Mouse (Mus musculus): ENCODE measurements around the gene Gapdh. TPM values are rescaled to one million over a fixed set of nuclear protein-coding genes. Genes with fewer than 3 reads are reported as not detected.
A peak's percentile ranks its signal among the peaks of the same experiment; 100 is the strongest.

Gapdh gene
- 1,000 to 10,000 TPM; 1,769 to 2,176 (median 2,111) TPM for total RNA-seq (2022)

DNA sequence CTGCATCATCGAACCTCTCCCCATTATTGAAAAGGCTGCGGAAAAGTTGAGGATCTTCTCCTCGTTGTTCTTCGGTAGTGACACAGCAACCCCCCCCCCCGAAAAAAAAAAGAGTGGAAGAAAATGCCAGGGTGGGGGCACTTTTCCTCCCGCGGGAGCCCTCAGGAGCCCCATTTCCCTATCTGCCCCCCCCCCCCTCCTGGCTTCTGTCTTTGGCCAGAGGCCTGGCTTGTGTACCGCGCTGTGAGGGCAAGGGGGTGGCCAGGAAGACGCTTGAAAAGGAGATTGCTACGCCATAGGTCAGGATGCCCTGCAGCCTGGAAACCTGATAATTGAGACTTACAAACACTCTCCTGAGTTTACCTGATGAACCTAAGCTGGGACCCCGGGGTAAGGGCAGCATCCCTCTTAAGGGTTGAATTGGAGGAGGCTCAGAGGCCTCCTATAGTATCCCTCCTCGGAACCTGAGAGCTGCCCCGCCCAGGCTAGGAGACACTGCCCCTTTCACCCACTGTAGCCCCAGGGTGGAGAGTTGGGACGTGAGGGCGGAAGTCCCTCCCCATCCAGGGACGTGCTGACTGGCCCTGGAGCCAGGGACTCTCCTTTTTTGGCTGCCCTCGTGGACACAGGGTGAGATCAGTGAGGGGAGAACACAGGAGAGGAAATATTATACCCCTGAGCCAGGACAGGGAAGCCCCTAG is at the start of gene Gapdh:
Gapdh (minus strand) TSS at position 417 of the 701 bp plus-strand sequence.
- DNase-seq: peak; percentile 90

DNA sequence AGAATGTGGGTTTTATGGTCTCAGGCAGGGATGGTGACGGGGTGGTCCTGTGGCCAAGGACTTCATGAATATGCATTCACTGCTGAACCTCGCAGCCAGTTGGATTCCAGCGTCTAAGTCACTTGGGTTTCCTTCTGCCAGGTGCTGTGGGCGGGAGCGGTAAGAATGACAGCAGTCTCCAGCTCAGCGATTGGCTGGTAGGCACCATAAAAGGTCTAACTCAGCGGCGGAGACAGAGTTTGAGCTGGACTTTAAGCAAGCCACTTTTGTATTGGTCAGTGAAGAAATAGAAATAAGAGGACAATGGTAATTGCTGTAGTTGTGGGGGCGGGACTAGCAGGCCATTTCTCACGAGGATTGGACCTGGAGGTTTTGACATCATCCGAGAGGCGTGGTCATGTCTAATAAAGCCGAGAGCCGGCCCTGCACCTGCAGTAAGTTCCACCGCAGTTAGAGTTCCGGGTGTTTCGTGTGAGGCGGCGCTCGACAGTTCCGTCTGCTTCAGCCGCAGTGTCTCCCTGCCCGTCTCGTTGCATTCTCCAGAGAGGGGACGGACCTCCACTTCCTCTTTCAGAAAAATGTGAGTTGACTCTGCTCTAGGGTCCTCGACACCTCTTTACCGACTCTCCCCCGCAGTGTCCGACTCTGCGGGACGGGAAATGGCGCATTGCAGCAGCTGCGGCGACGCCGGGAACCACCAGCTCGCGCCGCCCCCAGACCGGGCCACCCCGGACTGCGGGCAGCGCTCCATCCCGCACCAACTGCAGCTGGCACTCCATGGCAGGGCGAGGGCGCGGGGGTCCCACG is 49.1 kb upstream of the Gapdh start, which contains the start of gene Vamp1:
Vamp1 (plus strand) TSS at position 404 of the 807 bp plus-strand sequence.
- DNase-seq: peak; percentile 96

DNA sequence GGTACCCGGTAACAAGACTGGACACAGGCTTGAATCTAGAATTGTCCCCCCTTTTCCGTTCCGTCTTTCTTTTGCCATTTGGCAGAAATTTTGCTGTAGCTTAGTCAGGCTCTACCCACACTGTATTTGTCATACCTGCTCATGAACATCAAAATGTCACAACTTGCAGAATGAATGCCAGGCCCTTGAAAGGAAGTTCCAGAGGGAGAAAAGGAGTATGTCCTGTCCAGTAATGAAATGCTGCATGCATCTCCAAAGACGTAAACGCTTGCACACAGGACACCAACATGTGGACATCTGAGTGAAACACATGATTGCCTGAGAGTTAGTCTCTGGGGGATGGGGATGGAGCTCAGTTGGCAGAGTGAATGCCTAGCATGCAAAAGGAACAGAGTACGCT is 47.4 kb upstream of the Gapdh start:
- DNase-seq: no peak

DNA sequence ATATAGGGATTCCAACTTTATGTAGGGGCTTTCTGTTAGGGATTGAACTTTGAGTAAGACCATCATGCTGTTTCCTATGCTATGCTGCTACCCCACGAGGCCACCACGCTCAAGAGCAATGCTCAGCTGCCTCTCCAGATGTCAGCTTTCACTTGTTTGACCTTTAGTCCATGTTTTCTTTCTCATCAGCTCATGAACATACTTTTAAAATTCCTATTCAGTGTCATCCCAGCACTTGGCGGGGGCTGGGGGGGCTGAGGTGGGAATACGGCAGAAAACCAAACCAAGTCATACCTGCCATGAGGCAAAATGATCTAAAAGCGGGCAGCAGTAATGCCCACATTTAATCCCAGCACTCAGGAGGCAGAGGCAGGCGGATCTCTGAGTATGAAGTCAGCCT is 46.9 kb upstream of the Gapdh start:
- no peak for DNase-seq

DNA sequence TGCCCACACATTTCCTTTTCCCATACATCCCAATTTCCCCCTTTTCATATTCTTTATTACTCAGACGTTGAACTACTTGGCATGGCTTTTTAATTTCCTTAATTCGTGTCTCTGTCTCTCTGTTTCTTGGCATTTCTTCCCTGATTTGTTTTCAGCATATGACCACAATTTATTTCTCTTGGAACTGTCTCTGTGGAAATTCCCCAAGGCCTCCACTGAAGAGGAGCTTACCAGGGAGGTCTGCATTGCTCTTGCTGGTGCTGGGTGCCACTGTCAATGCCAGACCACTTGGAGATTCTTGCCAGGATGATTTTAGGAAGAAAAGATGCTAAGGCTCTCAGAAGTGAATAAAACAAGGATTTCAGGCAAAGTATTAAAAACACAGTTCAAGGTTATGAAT is 46.4 kb upstream of the Gapdh start:
- DNase-seq: no peak

DNA sequence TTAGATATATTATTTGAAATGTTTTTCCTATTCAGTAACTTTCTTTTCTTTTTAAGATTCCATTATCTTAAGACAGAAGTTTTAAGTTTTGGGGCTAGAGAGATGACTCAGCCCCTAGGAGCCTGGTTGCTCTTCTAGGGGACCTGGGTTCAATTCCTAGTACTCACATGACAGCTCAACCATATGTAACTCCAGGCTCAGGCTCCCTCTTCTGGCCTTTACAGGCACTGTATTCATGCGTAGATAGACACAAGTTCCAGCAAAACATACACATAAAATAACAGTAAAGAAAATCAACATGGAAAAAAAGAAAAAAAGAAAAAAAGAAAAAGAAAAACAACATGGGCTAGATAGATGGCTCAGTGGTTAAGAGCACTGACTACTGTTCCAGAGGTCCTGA is 44.2 kb upstream of the Gapdh start:
- DNase-seq: no peak

DNA sequence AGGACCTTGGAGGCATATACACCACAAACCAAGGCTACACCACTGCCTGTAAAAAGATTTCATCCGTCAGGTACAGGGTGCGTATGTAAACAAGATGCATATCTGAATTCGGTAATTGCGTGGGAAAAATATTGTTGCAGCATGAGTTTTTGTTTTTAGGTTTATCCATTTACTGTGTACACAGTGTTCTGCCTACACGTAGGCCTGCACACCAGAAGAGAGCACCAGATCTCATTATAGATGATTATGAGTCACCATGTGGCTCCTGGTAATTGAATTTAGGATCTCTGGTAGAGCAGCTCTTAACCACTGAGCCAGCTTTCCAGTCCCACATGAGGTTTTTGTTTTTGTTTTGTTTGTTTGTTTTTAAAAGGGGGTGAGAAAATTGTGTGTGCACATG is 30.9 kb upstream of the Gapdh start:
- no peak for DNase-seq

DNA sequence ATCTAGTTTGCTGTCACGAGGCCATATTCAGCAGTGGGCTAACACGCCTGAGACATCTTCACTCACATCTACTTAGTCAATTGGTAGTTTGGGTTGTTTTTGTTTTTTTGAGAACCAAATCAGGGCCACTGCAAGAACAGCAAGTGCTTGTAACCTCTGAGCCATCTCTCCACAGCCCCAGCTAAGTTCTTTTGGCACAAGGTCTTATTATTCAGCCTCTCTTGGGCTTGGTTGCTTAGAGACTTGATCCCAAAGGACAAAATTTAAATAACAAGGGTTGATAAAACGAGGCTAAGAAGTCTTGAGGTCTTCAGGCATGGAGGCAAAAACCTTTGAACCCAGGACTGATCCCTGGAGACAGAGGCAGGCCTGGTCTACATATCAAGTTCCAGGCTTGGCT is 30.0 kb upstream of the Gapdh start:
- no peak for DNase-seq

DNA sequence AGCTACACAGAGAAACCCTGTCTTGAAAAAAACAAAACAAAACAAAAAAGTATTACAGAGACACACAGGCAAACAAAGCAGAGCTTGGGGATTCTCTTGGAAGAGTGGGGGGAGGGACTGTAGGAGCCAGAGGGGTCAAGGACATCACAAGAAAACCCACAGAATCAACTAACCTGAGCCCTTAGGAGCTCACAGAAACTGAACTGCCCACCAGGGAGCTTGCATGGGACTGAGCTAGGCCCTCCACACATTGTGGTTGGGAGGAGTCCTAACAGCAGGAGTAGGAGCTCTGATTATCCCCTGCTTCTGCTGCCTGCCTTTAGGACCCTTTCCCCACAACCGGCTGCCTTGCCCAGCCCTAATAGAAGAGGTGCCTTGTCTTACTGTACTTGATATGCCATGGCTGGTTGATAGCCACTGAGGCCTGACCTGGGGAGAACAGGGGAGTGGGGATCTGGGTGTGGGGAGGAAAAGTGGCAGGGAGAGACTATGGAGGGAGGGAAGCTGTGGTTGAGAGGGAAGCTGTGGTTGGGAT is 29.3 kb upstream of the Gapdh start:
- DNase-seq: no peak

DNA sequence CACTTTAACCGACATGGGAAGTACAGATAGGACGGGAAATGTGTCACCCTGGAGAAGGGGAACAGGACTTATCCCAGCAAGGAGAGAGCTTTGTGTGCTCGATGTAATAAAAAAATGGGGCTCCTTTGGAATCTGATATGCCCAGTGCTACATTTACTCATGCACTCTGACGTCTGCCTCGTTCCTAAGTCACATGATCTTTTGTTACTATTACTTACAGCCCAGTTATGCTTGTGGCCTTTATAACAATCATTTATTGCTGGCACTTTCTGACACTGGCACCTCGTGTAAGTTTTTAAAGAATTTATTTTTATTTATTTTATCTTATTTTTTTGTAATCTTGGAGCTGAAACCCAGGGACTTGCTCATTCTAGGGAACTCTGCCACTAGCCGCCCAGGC is 27.1 kb upstream of the Gapdh start:
- DNase-seq: no peak

DNA sequence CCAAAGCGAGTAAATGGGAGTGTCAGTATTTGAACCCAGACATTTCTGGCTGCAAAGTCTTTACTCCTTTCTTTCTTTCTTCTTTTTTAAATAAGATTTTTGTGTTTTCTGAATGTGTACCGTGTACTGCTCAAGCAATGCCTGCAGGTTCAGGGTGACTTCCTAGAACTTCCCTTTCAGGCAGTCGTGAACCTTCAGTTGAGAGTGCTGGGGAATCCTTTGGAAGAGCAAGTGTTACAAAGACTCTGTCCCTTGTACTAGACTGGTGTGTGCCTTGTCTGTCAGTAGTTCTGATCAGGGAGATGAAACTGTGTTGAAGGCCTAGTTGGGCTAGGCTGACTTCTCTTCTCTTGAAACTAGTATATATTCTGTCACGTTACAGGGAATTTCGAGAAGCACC is 26.6 kb upstream of the Gapdh start:
- DNase-seq: no peak

DNA sequence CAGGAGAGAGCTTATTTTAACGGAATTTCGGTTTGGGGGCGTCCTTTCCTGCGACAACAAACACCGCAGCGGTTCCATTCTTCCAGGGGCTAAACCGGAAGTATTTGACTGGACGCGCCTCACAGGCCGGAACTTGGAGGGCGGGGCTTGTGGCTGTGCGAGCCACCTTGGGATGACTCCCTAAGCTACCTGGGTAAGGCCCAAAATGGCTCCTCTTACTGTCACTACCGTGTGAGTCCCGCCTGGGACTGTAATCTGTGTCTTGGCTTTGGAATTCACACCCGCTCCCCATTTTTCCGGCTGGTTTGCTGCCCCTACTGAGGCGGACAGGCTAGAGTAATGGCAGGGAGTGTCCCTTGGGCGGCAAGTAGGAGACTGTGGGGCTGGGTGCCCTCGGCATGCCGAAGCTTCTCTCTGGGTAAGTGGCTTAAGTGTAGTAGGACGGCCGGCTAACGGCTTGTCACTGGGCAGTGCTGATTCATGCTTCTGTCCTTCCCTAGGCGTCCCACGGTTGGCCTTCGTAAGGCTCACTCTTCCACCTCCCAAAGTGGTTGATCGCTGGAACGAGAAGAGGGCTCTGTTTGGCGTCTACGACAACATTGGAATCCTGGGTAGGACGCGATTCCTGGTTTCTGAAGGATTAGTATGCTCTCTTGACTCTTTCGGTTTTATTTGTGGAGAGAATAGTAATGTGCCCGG is 25.9 kb upstream of the Gapdh start:
- peak; percentile 91 for DNase-seq

DNA sequence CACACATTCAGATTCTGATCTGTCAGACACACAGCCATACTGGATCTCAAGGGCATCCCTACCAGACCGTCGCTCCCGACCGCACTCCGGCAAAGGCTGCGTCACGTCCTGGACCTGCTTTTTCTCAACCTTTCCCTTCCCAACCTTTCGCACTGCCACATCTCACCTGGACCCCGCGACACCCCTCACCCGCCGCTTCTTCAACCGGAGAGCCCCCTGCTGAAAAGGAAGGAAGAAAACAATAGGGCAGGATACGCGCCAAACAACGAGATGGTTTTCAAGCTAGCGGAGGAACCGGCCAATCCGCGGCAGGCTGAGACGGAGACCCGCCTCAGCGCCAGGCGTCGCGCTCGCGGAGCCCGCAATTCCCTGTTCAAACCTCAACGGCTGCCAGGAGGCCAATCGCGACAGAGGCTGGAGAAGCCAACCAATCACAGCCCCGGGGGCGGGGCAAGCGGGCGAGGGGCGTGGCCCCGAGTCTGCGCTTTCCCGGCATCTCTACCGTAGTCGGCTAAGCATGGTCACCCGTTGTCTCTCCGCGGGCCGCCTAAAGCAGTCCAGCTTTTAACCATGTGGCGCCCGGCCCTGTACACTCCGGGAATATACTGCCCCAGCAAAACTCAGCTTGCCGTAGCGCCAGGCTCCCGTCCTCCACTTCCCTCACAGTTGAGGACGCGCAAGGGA is 25.2 kb upstream of the Gapdh start, which contains the start of the genes Ncapd2 and Mrpl51:
Ncapd2 (minus strand) TSS at position 370 of the 684 bp plus-strand sequence.
Mrpl51 (plus strand) TSS at position 470 of the 684 bp plus-strand sequence.
- DNase-seq: peak; percentile 95

DNA sequence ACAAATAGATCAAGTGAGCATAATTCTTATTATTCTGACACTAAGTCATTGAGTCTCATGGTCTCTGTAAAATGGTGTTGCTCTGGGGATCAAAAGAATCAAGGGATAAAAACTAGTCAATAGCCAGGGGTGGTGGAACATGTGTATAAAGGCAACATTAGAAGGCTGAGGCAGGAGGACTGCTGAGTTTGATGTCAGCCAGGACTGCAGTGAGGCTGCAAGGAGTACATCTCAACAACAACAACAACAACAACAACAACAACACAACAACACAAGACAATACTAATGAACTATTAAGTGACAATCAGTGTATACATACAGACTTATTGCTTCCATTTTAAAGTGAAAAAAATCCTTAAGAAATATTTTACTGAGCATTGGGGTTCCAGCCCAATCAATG is 24.5 kb upstream of the Gapdh start:
- no peak for DNase-seq

DNA sequence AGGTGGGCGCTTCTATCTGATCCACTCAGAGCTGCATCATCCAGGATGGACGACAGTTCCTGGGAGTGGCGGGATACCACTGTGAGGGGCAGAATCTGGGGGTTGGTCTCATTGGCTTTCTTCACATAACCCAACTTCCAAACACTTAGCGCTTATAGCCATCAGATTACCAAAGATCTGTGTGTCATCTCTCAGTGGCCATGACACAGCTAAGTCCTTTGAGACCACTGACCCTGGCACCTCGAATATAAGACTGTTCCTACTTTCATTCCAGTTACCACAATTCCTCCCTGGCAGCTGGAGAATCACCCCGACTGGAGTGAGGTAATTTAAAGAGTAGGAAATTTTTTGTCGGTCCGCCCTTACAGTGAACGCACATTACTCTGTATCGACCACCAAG is 19.9 kb upstream of the Gapdh start:
- DNase-seq: no peak

DNA sequence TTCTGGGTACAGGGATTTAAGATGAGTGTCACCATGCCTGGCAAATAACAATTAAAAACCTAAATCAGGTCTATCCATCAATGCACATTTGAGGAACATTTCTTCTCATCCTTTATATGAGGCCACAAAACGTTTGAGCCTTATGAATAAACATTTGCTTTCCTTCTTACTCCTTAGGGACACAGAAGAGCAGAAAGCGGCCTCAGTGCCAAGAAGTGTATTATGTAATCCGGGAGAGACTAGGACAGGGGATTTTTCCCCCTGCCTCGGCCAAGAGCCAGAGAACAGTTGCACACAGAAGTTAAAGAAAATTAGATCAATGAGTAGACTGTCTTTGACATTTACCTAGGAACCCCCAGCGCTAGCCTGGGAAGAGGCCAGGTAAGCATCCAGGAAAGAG is 15.9 kb upstream of the Gapdh start:
- DNase-seq: no peak

DNA sequence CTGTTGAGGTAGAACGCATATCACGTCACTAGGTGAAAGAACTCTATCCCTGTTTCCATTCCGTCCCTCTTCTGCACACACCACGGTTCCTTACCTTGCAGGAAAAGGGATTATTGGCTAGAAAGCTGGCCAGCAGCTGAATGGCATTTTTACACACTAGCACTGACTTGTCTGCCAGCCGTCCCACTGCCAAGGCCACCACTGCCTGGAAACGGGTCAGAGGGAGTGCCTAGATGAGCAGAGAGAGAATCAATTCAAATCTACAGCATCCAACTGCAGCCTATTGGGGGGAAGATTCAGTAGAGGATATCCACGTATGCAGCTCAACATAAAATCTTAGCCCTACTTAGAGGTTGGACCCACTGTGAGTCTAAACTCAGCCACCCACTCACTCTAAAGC is 13.3 kb upstream of the Gapdh start:
- DNase-seq: no peak

DNA sequence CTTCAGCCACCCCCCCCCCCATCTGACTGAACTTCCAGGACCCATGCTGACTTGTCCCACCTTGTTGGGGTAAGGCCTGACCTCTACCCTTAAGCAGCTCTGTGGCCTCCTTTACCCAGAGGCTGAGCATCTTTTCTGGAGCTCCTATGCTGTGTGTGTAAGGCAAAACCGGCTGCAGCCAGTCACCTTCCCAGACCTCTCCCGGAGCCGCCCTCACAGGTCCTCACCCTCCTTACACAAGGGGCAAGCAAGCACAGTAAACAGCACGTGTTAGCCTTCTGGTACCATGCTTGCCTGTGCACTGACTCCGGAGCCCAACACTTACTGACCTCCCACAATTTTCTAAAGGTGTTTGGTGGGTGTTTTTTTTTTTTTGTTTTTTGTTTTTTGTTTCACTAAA is 9.2 kb upstream of the Gapdh start:
- no peak for DNase-seq

DNA sequence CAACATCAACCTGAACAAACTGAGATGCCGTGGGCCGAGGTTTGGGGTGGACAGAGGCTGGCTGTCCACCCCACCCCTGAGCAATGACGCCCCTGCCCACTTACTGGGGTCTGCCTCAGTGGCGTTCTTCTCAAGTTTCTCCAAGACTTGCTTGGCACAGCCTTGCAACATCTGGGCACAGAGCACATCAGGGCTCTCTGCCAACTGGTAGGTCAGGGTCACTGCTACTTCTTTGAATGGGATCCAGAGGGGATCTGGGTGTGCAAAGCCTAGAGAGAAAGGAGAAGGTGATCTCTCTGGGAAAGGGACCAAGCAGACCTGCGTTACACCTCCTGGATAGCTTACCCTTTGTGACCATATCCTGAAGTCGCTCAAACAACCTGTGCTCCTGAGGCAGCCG is 7.0 kb upstream of the Gapdh start:
- peak; percentile 71 for DNase-seq

DNA sequence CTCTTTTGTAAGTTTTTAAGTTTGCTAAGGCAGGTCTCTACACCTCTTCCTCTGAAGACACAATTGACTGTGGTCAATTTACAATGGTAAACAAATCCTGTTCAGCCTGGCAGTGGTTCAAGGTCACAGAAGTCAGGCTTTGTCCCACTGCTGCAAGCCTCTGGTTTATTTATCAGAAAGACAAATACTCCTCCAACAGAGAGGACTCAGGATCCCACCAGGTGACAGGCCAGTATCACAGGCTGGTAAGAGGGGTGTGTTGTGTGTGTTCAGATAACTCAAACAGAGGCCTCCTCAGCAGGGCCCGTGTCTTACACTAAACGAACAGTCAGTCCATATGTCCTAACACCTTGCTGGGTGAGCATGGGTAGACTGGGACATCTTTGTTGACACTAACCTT is 6.2 kb upstream of the Gapdh start:
- DNase-seq: no peak

DNA sequence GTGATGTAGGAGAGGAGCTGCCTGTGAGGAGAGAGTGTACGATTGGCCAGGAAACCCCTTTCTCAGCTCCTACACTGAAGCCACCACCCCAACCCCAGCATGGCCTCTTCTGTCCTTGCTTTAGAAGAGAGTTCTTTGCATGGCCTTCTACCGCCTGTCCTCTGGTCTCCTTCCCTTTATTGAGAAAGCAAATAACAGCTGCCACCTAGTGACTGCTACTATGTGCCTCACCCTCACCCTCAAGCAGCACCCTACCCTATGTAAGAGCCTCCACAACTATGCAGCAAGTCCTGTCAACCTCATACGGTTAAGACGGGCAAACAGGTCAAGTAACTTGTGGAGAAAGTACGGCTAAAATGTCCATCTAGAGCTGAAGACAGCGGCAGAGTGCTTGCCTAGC is 3.9 kb upstream of the Gapdh start:
- no peak for DNase-seq

DNA sequence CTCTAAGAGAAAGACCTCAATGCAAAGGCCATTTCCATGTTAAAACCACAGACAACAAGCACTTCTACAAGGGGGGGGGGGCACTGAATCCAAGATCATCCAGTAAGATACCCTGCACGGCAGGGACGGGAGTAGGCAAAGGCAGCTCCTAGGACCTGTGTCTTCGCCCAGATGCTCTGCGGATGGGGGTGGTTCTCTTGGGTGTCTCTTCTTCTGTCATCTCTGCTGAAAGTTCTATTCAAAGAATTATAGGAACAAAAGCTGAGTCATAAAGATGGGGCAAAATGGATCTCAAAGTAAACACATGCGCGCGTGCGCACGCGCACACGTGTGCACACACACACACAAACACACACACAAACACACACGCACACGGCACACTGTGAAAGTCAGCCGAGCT is 1.8 kb upstream of the Gapdh start:
- no peak for DNase-seq

Measured in adrenal gland, adult 8-10 months (tissue).